Mouse (Mus musculus): Measurements from ENCODE around the gene Speer2.

Speer2 gene

DNA sequence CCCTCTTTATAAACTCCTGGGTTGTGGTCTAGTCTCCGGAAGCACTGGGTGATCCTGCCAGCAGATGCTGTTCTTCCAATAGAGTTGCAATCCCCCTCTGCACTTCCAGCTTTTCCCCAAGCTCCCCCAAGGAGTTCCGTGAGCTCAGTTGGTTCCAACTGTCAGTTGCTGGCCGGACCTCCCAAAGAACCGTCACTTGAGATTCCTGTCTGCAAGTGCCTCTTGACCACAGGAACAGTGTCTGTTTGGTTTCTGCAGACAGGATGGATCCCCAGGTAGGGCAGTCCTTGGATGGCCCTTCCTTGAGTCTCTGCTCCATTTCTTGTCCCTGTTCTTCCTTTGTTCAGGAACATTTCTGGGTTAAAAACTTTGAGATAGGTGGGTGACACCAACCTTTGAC, at the start of gene Speer2:
TSS of gene Speer2 (minus strand) at position 101 of the 400 bp plus-strand sequence.
- no peak for DNase-seq

DNA sequence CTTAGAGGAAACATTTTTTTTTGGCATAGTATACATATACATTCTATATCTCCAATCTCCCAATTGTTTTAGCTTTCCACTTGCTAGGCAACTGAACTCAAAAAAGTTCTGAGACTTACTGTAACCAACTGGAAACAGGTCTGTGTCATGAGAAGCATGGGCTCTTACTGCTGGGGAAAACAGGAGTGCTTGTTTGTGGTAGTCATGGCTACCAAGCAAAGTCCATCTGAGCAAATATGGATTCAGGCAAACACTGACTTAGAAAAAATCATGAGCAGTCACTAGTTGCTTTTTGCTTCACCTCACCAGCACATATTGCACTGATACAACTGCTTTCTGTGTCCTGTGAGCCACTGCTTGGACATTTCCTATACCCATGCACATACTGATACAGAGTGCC, 40.8 kb upstream of the Speer2 start:
- no peak for DNase-seq

DNA sequence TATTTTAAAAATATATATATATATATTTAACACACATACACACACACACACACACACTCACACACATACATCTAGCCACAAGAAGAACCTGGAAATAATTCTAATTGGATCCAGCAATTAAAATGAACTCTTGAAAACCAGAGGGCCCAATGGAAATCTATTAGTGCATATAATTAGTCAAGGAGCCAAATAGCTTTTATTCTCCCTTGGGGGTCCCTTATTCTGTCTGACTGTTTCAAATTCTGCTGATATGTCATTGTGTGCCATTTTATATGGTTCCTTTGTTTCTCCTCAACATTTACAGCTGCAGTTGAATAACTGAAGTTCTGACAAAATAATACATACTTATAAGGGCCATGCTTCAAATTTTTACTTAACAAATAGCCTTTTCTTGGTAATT, 17.2 kb upstream of the Speer2 start:
- DNase-seq: no peak

DNA sequence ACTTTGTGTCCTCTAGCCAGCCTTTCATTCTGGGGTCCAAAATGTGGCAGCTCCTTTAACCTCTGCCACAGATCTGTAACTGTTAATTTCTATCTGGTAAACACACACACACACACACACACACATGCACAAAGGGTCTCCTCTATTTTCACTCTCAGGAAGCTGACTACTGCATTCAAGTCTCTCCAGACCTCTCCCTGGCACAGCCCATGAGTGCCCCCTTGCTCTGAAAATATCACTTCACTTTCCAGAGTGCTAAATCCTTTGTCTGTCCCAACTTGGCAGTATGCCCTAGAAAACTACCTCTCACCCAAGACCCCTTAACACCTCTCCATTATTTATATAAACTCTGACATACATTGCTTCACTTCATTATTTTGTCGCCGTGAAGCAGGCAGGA, 26.9 kb downstream of the Speer2 start:
- DNase-seq: no peak

DNA sequence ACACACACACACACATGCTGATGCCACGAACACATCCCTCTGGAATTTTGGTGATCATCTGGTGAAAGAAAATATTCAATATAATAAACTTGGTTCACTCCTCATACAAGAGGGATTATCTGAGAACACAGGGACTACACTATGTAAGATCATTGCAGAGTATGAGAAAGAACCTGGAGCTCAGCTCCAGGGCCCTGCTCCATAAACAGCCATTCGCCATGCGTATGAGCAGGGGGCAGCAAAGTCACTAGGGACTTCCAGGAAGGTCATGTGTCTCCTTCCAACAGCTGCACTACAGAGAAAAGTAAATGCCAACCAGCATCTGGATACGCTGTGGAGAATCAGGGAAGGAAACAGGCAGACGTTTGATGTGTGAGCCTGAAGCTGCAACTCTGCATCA, 49.9 kb downstream of the Speer2 start:
- no peak for DNase-seq
